Mouse (Mus musculus) stomach, postnatal 0 days (tissue): ENCODE data around the gene Smtnl1.

ENCODE experiments used
- CTCF ChIP-seq: IDR thresholded peaks from 2 replicates; pipeline ENCODE4 v1.5.1; 2016; ENCODE audit warnings: antibody characterized with exemption, low read depth, mild to moderate bottlenecking, moderate library complexity
- EP300 ChIP-seq: optimal IDR thresholded peaks from 2 replicates; pipeline ENCODE3; 2016; ENCODE audit warnings: antibody characterized with exemption

GRCm38 (mm10) chr2:84868521-84868943 is 46.1 kb upstream of the Smtnl1 start:
- TF ChIP-seq CTCF (peak; percentile 85), EP300 (no peak)
